Mouse (Mus musculus) olfactory bulb, adult 2 months (tissue): ENCODE results near the gene Scamp3. TPM values are rescaled to one million over a fixed set of nuclear protein-coding genes. Genes with fewer than 3 reads are reported as not detected.
"Not testable (repeated sequence)": the region's sequence is repeated elsewhere in the genome, so short reads cannot be mapped to it uniquely, and the experiment has no call there.

Source experiments
- H3K27ac ChIP-seq: fragments of 200-500 bp; 2 replicates; pipeline ENCODE4 v1.5.1; 2012; ENCODE audit warnings: low read depth, low read length; ENCODE audit not compliant: insufficient read depth
- H3K4me1 ChIP-seq: fragments of 200-500 bp; 2 replicates; pipeline ENCODE4 v1.6.1; 2012; ENCODE audit warnings: low read length; ENCODE audit not compliant: control insufficient read depth, insufficient read depth
- H3K4me3 ChIP-seq: fragments of 200-500 bp; 2 replicates; pipeline ENCODE4 v1.5.1; 2012; ENCODE audit warnings: mild to moderate bottlenecking, low read depth, low read length, moderate library complexity; ENCODE audit not compliant: insufficient read depth
- CTCF ChIP-seq: fragments of 200-500 bp; IDR thresholded peaks from 2 replicates; pipeline ENCODE4 v1.5.1; 2012; ENCODE audit warnings: low read depth, mild to moderate bottlenecking, low read length, moderate library complexity; ENCODE audit not compliant: insufficient read depth
- POLR2A ChIP-seq: fragments of 200-500 bp; IDR thresholded peaks from 2 replicates; pipeline ENCODE4 v1.6.1; 2012; ENCODE audit warnings: mild to moderate bottlenecking, low read depth, low read length, moderate library complexity; ENCODE audit not compliant: insufficient read depth
- WGBS: fragments of 180-500 bp; shearing (Covaris S2); methylation state at CpG from one replicate; pipeline ENCODE4 v1.1.7; 2018; 5-methylcytosine and 5-hydroxymethylcytosine counted together
- polyA plus RNA-seq: library from polyadenylated mRNA; stranded (reverse); fragments of >200 nt; gene quantifications from 2 replicates; pipeline ENCODE4 v1.2.4, GENCODE M21; 2012; ENCODE audit warnings: low replicate concordance; ENCODE audit not compliant: missing spikeins, insufficient read depth, insufficient read length

Gene Scamp3
- polyA plus RNA-seq, 1 experiment, result not detected

DNA sequence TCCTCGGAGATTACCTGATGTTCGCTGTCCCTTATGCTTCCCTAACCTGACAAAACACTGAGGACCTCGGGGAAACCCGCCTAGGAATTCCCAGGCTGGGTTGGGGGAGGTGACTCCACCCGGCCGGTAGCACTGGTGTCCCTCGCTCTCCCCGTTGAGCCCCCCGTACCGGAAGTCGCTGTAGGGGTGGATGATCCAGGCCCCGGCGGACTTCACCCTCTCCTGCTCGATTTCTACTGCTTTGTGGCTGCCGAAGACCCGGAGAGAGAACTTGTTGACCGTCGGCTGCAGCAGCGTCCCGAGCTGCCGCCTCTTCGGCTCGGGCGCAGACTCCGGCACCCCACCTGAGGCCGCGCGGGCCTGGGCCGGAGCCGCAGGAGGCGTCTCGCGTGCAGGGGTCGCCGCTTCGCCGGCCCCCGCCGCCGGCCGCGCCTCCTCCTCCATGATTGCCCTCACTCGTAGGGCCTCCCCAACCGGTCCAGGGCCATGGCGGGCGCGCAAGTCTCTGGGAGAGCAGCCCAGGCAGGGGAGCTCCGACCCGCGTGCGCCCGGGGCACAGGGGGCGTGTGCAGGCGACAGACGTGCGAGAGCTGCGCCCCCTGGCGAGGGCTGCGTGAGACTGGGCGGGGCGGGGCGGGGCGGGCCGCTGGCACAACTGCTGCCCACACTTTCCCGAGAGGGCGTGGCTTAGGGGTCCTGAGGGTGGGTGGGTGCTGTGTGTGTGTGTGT is 17.5 kb upstream of the Scamp3 start, which contains the start of gene Hcn3:
Hcn3 (minus strand) TSS at position 581 of the 729 bp plus-strand sequence.
- WGBS, result under 1% methylated on average over 65 of the region's 66 CpGs
- Histone ChIP-seq H3K27ac (peak within 1 kb of the TSS; percentile 95), H3K4me1 (peaks cover 10% of the 10 kb centered on the region), H3K4me3 (peak within 1 kb of the TSS; percentile 88)
- TF ChIP-seq CTCF (peak; percentile 51; the same call in 1 of the 2 replicates), POLR2A (peak; percentile 42; the same call in 1 of the 2 replicates)

DNA sequence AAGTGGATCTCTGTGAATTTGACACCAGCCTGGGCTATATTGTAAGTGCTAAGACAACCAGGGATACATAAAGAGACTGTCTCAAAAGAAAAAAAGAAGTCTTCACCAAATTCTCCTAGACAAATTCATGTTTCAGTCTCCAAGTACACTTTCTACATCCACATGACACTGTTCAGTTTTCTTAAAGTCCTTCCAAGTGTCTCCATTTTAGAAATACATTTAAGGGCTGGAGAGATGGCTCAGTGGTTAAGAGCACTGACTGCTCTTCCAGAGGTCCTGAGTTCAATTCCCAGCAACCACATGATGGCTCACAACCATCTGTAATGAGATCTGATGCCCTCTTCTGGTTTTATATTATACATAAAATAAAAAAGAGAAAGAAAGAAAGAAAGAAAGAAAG is 16.1 kb upstream of the Scamp3 start:
- H3K27ac ChIP-seq, H3K4me3 ChIP-seq: not testable (repeated sequence)
- H3K4me1 ChIP-seq, result peaks cover 13% of the 10 kb centered on the region

DNA sequence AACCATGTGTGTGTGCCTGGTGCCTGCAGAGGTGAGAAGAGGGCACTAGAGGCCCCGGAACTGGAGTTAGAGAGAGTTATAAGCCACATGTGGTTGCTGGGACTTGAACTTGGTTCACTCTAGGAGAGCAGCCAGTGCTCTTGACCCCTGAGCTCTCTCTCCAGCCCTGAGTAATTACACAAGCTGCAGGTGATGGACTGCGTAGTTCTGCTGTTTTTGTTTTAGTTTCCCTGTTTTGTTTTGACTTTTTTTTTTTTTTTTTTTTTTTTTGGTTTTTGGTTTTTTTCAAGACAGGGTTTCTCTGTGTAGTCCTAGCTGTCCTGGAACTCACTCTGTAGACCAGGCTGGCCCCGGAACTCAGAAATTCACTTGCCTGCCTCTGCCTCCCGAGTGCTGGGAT is 15.5 kb upstream of the Scamp3 start:
- peaks cover 13% of the 10 kb centered on the region for H3K4me1 ChIP-seq
- no peak overlapping the region for H3K27ac ChIP-seq
- WGBS, result 78% methylated on average over 4 of the region's 4 CpGs
- TF ChIP-seq POLR2A (no peak), CTCF (no peak)
- no peak overlapping the region for H3K4me3 ChIP-seq

DNA sequence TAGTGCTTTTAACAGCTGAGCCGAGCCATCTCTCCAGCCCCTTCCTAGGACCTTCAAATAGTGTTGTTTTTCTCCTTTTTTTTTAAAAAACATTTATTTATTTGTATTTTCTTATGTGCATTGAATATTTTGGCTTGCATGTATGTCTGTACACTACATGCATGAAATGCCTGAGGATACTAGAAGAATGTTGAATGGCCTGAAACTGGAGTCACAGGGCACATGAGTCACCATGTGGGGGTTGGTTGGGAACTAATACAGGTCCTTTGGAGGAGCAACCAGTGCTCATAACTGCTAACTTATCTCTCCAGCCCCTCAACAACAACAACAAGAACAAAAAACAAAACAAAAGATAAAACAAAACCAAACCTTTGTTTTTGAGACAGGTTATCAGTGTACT is 14.2 kb upstream of the Scamp3 start:
- peaks cover 16% of the 10 kb centered on the region for H3K4me1 ChIP-seq
- 76% methylated on average over 1 of the region's 1 CpGs for WGBS
- H3K27ac ChIP-seq, result no peak overlapping the region
- TF ChIP-seq POLR2A, result no peak
- TF ChIP-seq CTCF, result no peak
- H3K4me3 ChIP-seq, result no peak overlapping the region

DNA sequence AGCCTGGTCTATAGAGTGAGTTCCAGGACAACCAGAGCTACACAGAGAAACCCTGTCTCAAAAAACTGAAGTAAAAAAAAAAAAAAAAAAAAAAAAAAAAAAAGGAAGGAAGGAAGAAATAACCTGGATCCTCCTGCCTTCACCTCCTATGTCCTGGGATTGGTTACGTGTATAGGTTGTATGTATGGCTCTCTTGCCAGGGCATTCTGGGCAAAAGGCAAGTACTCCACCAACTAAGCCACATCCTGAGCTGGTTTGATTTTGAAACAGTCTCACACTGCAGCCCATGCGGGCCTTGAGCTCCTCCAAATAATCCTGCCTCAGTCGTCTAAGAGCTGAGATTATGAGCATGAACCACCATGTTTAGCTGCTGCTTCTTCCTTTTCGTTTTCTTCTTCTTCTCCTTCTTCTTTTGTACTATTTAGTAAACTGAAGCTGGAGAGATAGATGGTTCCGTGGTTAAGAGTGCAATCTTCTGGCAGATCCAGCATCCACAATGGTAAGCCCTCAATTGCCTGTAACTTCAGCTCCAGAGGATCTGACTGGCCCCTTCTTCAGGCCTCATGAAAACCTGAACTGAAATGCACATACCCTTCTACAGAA is 13.5 kb upstream of the Scamp3 start:
- H3K27ac ChIP-seq, result no peak overlapping the region
- H3K4me3 ChIP-seq, result no peak overlapping the region
- TF ChIP-seq POLR2A (no peak), CTCF (no peak)
- 61% methylated on average over 5 of the region's 5 CpGs for WGBS
- peaks cover 12% of the 10 kb centered on the region; the same call in 1 of the 2 replicates for H3K4me1 ChIP-seq

- TF ChIP-seq POLR2A (peak; percentile 88), CTCF (no peak)
- H3K4me3 ChIP-seq, result peak within 1 kb of the TSS; percentile 96
- under 1% methylated on average over 79 of the region's 79 CpGs for WGBS
- H3K4me1 ChIP-seq, result peaks cover 9% of the 10 kb centered on the region; the same call in 1 of the 2 replicates
- H3K27ac ChIP-seq, result peak within 1 kb of the TSS; percentile 85
Measured at GRCm38 (mm10) chr3:89164506-89165267, 12.6 kb upstream of the Scamp3 start, which contains the start of gene Clk2. TSS of gene Clk2 (plus strand) at chr3:89164795.

GRCm38 (mm10) chr3:89165268-89165870 is 11.9 kb upstream of the Scamp3 start:
- Histone ChIP-seq H3K4me1 (peaks cover 6% of the 10 kb centered on the region; the same call in 1 of the 2 replicates), H3K27ac (peak overlapping the region; percentile 9; the same call in 1 of the 2 replicates), H3K4me3 (peak overlapping the region; percentile 96)
- TF ChIP-seq CTCF (no peak), POLR2A (no peak)
- 20% methylated on average over 12 of the region's 12 CpGs for WGBS

DNA sequence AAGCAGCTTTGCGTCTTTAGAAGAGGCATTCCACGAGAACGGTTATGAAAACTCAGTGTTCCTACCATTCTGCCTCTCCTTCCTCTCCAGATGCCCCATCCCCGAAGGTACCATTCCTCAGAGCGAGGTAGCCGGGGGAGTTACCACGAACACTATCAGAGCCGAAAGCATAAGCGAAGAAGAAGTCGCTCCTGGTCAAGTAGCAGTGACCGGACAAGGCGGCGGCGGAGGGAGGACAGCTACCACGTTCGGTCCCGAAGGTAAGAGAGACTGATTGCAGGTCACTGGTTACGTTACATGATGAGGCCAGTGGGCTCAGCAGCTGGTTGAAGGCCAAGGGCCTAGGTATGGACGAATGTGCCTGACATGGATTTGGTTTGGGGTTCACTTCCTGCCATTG is 10.3 kb upstream of the Scamp3 start:
- no peak overlapping the region for H3K4me3 ChIP-seq
- TF ChIP-seq CTCF, result no peak
- no peak for TF ChIP-seq POLR2A
- WGBS, result 90% methylated on average over 19 of the region's 19 CpGs

DNA sequence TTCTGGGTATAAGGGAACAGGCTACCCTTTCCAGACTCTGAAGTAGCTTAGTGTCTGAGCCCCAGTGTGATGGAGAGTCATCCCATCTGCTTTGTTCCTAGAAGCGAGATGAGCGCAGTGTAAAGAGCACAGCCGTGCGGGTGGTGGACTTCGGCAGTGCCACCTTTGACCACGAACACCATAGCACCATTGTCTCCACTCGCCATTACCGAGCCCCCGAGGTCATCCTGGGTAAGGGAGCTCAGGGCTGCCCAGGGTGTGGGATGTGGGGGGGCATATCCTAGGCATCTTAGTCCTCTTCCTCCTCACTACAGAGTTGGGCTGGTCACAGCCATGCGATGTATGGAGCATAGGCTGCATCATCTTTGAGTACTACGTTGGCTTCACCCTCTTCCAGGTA is 2.4 kb upstream of the Scamp3 start:
- Histone ChIP-seq H3K27ac (no peak overlapping the region), H3K4me3 (no peak overlapping the region), H3K4me1 (peaks cover 4% of the 10 kb centered on the region; the same call in 1 of the 2 replicates)
- TF ChIP-seq CTCF (no peak), POLR2A (no peak)
- 89% methylated on average over 11 of the region's 11 CpGs for WGBS

More for the DNA sequence above, 10.3 kb upstream of the Scamp3 start:
- no peak overlapping the region for H3K27ac ChIP-seq
- peaks cover 6% of the 10 kb centered on the region; the same call in 1 of the 2 replicates for H3K4me1 ChIP-seq
